Mouse (Mus musculus): ENCODE results near the gene Elf4.

DNA sequence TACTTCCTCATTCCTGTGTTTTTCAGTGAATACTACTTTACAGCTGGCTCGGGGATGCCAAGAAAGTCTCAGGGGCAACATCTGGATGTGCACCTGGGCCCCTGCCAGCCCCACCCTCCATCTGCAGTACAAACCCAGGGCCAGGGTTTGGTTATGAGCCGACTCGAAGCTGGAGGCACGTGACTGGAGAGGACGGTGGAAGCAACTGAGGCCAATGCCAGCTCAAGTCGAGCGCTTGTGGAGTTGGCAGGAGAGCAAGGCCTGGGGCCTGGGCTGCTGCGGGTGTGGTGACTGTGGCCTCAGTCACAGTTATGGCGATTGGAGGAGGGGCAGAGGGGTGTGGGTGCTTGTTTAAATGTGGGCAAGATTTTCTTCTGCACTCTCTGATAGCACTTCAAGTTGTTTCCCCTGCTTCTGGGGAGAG is 27.4 kb downstream of the Elf4 start:
- TF ChIP-seq CTCF (IDR thresholded peaks at IDR 0.05; ENCODE audit: low read depth) (no peak), EP300 (optimal IDR thresholded peaks at IDR 0.05) (no peak)

Data from stomach, postnatal 0 days (tissue).